Mouse (Mus musculus) cerebellum, adult 2 months (tissue): ENCODE data around the gene Gm49361.

Source experiments
- CTCF ChIP-seq: fragments of 200-500 bp; IDR thresholded peaks from 2 replicates; pipeline ENCODE4 v1.5.1; 2011; ENCODE audit warnings: low read depth, mild to moderate bottlenecking, control low read depth, low read length, moderate library complexity, borderline replicate concordance; ENCODE audit not compliant: insufficient read depth
- POLR2A ChIP-seq: fragments of 200-500 bp; IDR thresholded peaks from 2 replicates; pipeline ENCODE4 v1.6.1; 2011; ENCODE audit warnings: low read length, control low read depth, borderline replicate concordance; ENCODE audit not compliant: insufficient read depth

GRCm38 (mm10) chr14:57729364-57729763, 16.5 kb downstream of the Gm49361 start:
- TF ChIP-seq CTCF (no peak), POLR2A (no peak)
